Mouse (Mus musculus) megakaryocyte, adult 5-6 weeks (primary cell): ENCODE measurements around the gene Dnah8. TPM values are rescaled to one million over a fixed set of nuclear protein-coding genes. Genes with fewer than 3 reads are reported as not detected.
A peak's percentile ranks its signal among the peaks of the same experiment; 100 is the strongest.

ENCODE experiments used
- ATAC-seq: 2 replicates; pipeline ENCODE4 v1.8.0; 2016; ENCODE audit warnings: mild to moderate bottlenecking, inconsistent platforms; ENCODE audit not compliant: poor library complexity, severe bottlenecking
- total RNA-seq, 2 experiments: library from RNA; stranded (forward) in 1 of 2; stranded (reverse) in 1 of 2; fragments of 153-499, 151-499 nt in 1 of 2; fragments of 221-1000, 200-1000 nt in 1 of 2; gene quantifications; 2 replicates each; pipeline versions ENCODE4 v1.2.3 to v1.2.4; 2015 to 2017

Gene Dnah8
- total RNA-seq, 2 experiments from 2014 or later = 23.8 to 43.9 TPM

- ATAC-seq = no peak
Measured at GRCm38 (mm10) chr17:30607909-30608495, 16.2 kb upstream of the Dnah8 start.

GRCm38 (mm10) chr17:30609305-30609979 lies 14.7 kb upstream of the Dnah8 start:
- ATAC-seq = no peak

GRCm38 (mm10) chr17:30609980-30610307 lies 14.2 kb upstream of the Dnah8 start:
- no peak for ATAC-seq

DNA sequence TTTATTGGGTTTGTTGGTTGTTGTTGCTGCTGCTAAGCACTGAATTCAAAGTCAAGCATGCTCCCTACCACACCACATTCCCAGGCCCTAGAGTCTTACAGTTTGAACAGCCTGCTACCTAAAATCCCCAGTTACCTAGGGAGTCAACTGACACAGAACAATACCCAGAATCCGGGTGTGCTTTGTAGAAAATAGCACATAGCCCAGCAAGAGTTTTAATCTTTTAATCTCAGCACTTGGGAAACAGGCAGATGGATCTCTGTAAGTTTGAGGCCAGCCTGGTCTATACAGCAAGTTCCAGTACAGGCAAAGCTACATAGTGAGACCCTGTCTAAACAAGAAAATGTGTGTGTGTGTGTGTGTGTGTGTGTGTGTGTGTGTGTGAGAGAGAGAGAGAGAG lies 13.4 kb upstream of the Dnah8 start:
- ATAC-seq = no peak

- no peak for ATAC-seq
Measured at GRCm38 (mm10) chr17:30611221-30612074, 12.7 kb upstream of the Dnah8 start.

DNA sequence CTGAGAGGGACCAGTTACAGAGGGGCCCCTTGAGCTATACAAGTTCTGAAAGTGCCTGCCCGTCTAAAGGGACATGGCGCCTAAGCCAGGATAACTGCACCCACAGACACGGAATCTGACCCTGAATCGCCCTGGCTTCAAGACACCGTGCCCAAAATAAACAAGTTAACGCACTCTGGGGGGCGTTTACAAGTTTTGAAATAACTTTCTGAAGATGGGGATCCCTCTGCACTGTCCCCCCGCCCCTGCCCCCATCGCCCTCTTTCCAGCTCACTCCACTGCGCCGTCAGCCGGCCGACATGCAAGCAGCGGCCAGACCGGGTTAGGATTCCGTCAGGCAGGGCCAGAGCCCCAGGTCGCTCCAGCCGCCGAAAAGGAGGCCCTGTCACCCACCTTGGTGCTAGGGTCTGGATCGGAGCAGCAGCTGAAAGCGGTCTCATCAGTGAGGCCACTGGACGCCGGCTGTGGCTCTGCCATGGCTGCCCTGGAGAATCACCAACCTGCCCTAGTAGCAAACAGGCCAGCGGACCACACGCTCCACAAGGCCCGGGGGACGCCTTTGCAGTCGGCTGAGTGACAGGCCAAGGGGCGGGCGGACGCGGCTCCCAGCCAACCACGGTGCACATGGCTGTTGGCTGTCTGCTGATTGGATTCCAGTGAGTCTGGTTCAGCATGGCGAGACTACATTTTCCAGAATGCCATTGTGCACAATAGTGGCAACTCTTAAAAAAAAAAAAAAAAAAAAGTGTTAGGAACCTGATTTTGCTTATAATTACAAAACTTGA lies 11.9 kb upstream of the Dnah8 start:
- ATAC-seq = peak; percentile 100

DNA sequence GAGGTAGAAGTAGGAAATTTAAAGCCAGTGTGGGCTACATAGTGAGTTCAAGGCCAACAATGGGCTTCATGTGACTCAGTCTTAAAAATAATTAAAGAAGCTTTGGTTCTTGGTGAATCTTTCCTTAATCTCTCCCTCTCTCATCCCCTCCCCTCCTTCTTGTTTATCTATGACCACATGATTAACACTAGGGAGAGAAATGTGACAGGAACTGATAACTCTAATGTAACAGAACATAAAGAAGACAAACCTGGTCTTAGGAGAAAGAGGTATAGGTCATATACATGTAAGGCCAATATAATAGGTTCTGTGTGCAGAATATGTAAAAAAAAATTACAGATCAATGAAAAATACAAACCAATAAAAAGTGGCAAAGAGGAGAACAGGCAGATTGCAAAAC lies 10.8 kb upstream of the Dnah8 start:
- ATAC-seq = no peak

DNA sequence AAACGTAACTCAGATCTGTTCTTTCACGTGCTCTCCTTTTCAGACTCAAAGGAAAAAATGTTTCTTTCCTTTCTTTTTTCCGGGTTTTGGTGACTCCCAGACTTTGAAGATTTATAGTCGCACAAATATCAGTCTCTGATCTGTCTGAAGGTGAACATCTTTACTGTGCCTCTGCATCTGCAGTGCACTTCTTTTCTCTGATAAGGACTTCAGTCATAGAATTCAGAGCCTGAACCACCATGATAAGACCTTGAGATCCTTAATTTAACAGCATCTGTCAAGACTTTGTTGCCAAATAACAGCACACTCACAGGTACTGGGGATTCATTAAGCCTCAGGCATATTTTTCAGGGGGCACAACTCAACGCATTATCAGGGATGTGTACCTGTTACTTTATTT lies 8.0 kb upstream of the Dnah8 start:
- ATAC-seq = no peak

DNA sequence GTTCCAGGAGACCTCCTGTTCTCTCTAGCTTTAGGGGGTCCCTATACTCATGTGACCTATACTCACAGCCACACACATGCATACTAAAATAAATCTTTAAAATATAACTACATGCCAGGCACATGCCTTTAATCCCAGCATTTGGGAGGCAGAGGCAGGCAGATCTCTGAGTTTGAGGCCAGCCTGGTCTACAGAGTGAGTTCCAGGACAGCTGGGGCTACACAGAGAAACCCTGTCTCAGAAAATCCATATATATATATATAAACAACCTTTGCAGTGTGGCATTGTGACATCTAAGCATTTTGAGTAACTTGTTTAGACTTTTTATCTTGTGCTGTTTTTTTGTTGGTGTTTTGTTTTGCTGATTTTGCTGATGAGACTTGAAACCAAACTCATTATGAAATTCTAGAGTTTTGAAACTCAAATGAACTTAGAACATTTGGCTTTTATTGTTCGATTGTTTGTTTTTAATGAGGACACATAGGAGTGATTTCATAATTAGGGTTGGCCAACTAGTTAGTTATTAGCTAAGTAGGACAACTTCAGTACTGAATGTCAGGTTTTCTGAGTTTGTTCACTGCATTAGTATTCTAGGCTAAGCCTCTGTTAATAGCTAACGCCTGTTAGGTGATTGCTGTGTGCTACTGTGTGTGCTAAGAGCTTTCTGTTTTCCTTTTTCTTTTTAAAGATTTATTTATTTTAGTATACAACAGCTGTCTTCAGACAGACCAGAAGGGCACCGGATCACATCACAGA lies 5.8 kb upstream of the Dnah8 start:
- ATAC-seq = no peak

DNA sequence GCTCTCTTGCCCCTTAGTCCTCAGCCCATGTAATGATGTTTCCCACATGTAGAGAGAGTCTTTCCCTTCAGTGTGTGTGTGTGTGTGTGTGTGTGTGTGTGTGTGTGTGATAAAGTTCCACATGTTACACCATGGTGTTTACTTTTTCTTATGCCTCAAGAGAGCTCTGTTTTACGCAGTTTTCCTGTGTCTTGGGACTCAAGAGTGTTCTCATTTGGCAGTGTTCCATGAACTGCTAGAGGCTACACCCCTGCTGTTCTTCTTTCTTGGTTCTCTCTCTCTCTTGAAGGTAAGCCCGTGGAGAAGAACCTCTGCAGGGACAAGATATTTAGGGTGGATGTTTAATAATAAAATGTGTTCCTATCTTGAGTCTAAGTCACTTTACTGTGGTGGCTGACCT lies 5.0 kb upstream of the Dnah8 start:
- ATAC-seq = no peak

DNA sequence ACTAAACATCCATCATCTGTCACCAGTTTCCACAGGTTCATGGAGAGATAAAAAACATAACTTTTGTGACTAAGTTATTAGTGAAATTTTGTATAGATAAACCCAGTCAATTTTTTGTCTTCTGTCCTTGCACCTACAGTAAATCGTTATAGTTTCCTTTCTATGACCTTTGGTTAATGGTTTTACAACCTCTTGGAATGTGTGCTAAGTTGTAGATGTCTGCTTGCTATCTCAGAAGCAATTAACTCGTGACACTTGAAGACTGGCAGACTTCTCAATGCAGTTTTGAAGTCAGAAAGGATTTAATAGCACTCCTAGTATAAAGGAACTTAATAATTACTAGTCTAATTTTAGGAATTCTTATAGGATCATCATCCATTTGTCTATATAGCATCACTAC lies 3.6 kb upstream of the Dnah8 start:
- ATAC-seq = no peak

- no peak for ATAC-seq
Measured at GRCm38 (mm10) chr17:30621450-30621849, 2.7 kb upstream of the Dnah8 start.

GRCm38 (mm10) chr17:30623200-30623599 lies 954 bp upstream of the Dnah8 start:
- ATAC-seq = no peak

DNA sequence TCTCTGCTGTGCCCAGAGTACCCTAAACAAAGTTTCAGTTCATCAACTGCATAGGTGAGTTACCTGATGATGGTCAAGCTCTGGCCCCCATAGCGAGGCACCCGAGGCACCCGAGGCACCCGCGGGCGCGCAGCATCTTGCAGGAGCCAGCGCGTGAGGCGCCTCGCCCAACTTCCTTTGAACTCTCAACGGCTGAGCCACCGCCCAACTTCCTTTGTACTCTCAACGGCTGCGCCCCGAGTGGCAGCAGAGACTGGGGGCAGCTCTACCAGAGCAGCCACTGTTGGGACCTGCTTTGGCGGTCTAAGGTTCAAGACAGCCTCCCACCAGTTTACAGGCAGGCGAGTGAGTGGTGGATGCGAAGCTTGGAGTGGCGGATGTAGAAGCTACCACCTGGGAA lies 2.6 kb downstream of the Dnah8 start, which contains the start of gene Glo1:
TSS of gene Glo1 (minus strand) at position 153 of the 400 bp plus-strand sequence.
- ATAC-seq = peak; percentile 91

GRCm38 (mm10) chr17:30635367-30635766 lies 11.2 kb downstream of the Dnah8 start:
- no peak for ATAC-seq

- no peak for ATAC-seq
Measured at GRCm38 (mm10) chr17:30637714-30638113, 13.6 kb downstream of the Dnah8 start.

- no peak for ATAC-seq
Measured at GRCm38 (mm10) chr17:30638996-30639395, 14.8 kb downstream of the Dnah8 start.

- ATAC-seq = no peak
Measured at GRCm38 (mm10) chr17:30640896-30641295, 16.7 kb downstream of the Dnah8 start.

DNA sequence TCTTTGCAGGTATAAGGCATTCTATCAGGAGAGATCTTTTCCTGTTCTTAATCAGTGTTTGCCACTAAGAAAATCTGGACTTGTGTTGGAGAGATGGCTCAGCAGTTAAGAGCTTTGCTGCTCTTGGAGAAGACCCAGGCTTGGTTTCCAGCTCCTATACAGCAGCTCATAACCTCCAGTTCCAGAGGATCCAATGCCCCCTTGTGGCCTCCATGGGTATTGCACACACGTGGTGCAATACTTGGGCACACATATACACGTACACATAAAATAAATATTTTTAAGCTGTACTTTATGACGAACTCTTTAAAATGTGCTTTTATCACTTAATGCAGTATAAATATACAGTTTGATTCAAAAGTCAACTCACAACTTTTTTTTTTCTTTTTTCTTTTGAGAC lies 24.6 kb downstream of the Dnah8 start:
- ATAC-seq = no peak

- ATAC-seq = no peak
Measured at GRCm38 (mm10) chr17:30653010-30653409, 28.9 kb downstream of the Dnah8 start.
